Mouse (Mus musculus) stomach, postnatal 0 days (tissue): ENCODE data around the gene Ryr2. TPM values are rescaled to one million over a fixed set of nuclear protein-coding genes. Genes with fewer than 3 reads are reported as not detected.

Experiments used
- ATAC-seq: fragments of 200-750 bp; cut with Nextera tagmentation; 2 replicates; pipeline ENCODE4 v1.8.0; 2017; ENCODE audit not compliant: low FRiP score, low TSS enrichment
- DNase-seq: peaks from one replicate; pipeline ENCODE4 v3.0.0-alpha.2; 2016; ENCODE audit warnings: low spot score
- H3K27ac ChIP-seq: fragments of 300-500 bp; sonication (generic); replicated peaks from 2 replicates; pipeline ENCODE4 v1.5.1; 2014; ENCODE audit warnings: mild to moderate bottlenecking, control low read depth
- H3K27me3 ChIP-seq: fragments of 300-500 bp; sonication (generic); 2 replicates; pipeline ENCODE4 v1.6.1; 2014; ENCODE audit warnings: low read length; ENCODE audit not compliant: control insufficient read depth, insufficient read depth
- H3K36me3 ChIP-seq: fragments of 300-500 bp; sonication (generic); 2 replicates; pipeline ENCODE4 v1.6.1; 2014; ENCODE audit warnings: low read length, mixed read lengths; ENCODE audit not compliant: control insufficient read depth, insufficient read depth
- H3K4me1 ChIP-seq: fragments of 300-500 bp; sonication (generic); replicated peaks from 2 replicates; pipeline ENCODE4 v1.6.1; 2014; ENCODE audit warnings: antibody characterized with exemption; ENCODE audit not compliant: control insufficient read depth, insufficient read depth
- H3K4me2 ChIP-seq: fragments of 300-500 bp; sonication (generic); replicated peaks from 2 replicates; pipeline ENCODE4 v1.6.1; 2014; ENCODE audit warnings: low read depth, mild to moderate bottlenecking, control low read depth, moderate library complexity
- H3K4me3 ChIP-seq: fragments of 300-500 bp; sonication (generic); 2 replicates; pipeline ENCODE4 v1.5.1; 2014; ENCODE audit warnings: low read depth, low read length, control low read depth
- H3K9ac ChIP-seq: fragments of 300-500 bp; sonication (generic); 2 replicates; pipeline ENCODE4 v1.6.1; 2014; ENCODE audit warnings: mild to moderate bottlenecking, low read length, control low read depth, mixed read lengths
- H3K9me3 ChIP-seq: fragments of 300-500 bp; sonication (generic); 2 replicates; pipeline ENCODE4 v1.6.1; 2016; ENCODE audit warnings: low read length; ENCODE audit not compliant: control insufficient read depth
- CTCF ChIP-seq: IDR thresholded peaks from 2 replicates; pipeline ENCODE4 v1.5.1; 2016; ENCODE audit warnings: antibody characterized with exemption, low read depth, mild to moderate bottlenecking, moderate library complexity
- EP300 ChIP-seq: optimal IDR thresholded peaks from 2 replicates; pipeline ENCODE3; 2016; ENCODE audit warnings: antibody characterized with exemption
- WGBS: fragments of 180-500 bp; shearing (Covaris S2); extraction: QIAGEN DNeasy Blood & Tissue Kit; methylation state at CpG from one replicate; pipeline ENCODE4 v1.1.7; 2014; 5-methylcytosine and 5-hydroxymethylcytosine counted together
- polyA plus RNA-seq: library from polyadenylated mRNA; unstranded; fragments of >200 nt; fragmentation: Nextera tagmentation; extraction: Ambion mirVana; gene quantifications from 2 replicates; pipeline ENCODE4 v1.2.1, GENCODE M21; 2015

Ryr2 gene
- polyA plus RNA-seq, 1 experiment from 2014 or later: 0.61 TPM

DNA sequence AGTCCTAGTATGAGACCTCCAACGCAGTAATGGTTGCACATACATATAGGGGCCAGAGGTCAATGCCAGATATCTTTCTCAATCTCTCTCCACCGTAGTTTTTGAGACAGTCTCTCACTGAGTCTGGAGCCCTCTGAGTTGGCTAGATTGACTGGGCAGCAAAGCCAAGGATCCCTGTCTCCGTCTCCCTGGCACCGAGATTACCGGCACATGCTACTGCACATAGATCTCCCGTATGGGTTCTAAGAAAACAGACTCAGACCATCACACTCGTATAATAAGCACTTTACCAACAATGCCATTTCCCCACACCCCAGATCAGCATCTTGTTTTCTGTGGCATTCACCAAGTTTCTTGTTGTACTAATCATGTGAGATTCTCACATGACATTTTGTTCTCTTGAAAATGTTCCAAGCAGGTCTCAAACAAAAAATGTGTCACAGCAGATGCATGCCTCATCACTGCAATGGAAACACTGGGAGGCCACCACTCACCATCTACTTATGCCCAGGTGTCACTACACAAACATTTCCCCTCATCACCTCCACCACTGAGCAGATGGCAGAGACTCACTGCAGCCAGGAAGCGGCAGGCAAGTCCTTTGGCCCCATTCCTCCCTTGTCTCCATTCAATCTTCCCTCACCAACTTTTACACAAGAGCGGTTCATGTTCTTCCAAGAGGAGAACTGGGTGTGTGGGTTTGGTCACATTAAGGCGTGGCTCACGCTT lies 14.2 kb downstream of the Ryr2 start:
- Histone ChIP-seq H3K4me3 (no peak overlapping the region), H3K9me3 (no peaks in the 10 kb centered on the region), H3K9ac (no peak overlapping the region), H3K4me2 (no peak overlapping the region), H3K27me3 (no peaks in the 10 kb centered on the region), H3K27ac (no peak overlapping the region), H3K36me3 (no peaks in the 10 kb centered on the region), H3K4me1 (no peaks in the 10 kb centered on the region)
- WGBS: 86% methylated on average over 11 of the region's 11 CpGs
- DNase-seq (no peak), ATAC-seq (no peak)
- TF ChIP-seq EP300 (no peak), CTCF (no peak)

DNA sequence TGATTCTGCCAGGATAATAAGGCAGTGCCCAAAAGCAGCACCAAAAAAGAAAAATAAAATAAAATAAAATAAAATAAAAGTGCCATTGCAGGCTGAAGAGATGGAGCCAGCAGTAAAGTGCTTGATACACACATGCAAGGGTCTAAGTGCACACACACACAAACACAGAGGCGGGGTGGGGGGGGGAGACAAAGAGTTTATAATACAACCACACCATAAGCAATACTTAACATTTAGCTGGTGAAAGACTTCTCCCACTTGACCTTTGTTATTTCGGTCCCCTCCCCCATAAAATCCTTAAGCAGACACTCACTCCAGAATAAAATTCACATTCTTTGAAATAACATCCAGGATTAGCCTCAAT lies 22.7 kb downstream of the Ryr2 start:
- no peaks in the 10 kb centered on the region for H3K9me3 ChIP-seq
- DNase-seq (no peak), ATAC-seq (no peak)
- no peaks in the 10 kb centered on the region for H3K36me3 ChIP-seq
- H3K4me3 ChIP-seq: no peak overlapping the region
- H3K4me1 ChIP-seq: no peaks in the 10 kb centered on the region
- TF ChIP-seq EP300: no peak
- TF ChIP-seq CTCF: no peak
- H3K9ac ChIP-seq: no peak overlapping the region
- WGBS: 78% methylated on average over 2 of the region's 2 CpGs
- H3K27me3 ChIP-seq: no peaks in the 10 kb centered on the region
- no peak overlapping the region for H3K27ac ChIP-seq
- H3K4me2 ChIP-seq: no peak overlapping the region

GRCm38 (mm10) chr13:12083443-12084111 lies 23.2 kb downstream of the Ryr2 start:
- no peak for DNase-seq
- no peak overlapping the region for H3K9ac ChIP-seq
- no peaks in the 10 kb centered on the region for H3K27me3 ChIP-seq
- no peak for TF ChIP-seq CTCF
- peak; percentile 37 for TF ChIP-seq EP300
- no peaks in the 10 kb centered on the region for H3K9me3 ChIP-seq
- H3K4me2 ChIP-seq: no peak overlapping the region
- H3K36me3 ChIP-seq: no peaks in the 10 kb centered on the region
- no peak overlapping the region for H3K27ac ChIP-seq
- no peak overlapping the region for H3K4me3 ChIP-seq
- 32% methylated on average over 10 of the region's 10 CpGs for WGBS
- no peaks in the 10 kb centered on the region for H3K4me1 ChIP-seq
- ATAC-seq: no peak; the same call in 1 of the 2 replicates

- H3K9me3 ChIP-seq: no peaks in the 10 kb centered on the region
- no peak overlapping the region for H3K27ac ChIP-seq
- DNase-seq: no peak
- no peaks in the 10 kb centered on the region for H3K27me3 ChIP-seq
- no peak overlapping the region for H3K9ac ChIP-seq
- H3K36me3 ChIP-seq: no peaks in the 10 kb centered on the region
- no peaks in the 10 kb centered on the region for H3K4me1 ChIP-seq
- no peak for ATAC-seq
- TF ChIP-seq CTCF: no peak
- TF ChIP-seq EP300: no peak
- H3K4me3 ChIP-seq: no peak overlapping the region
- 75% methylated on average over 4 of the region's 4 CpGs for WGBS
- H3K4me2 ChIP-seq: no peak overlapping the region
Measured at GRCm38 (mm10) chr13:12080590-12080989, 26.2 kb downstream of the Ryr2 start.

- Histone ChIP-seq H3K4me1 (no peaks in the 10 kb centered on the region), H3K27ac (no peak overlapping the region), H3K27me3 (no peaks in the 10 kb centered on the region), H3K9ac (no peak overlapping the region), H3K4me2 (no peak overlapping the region), H3K9me3 (no peaks in the 10 kb centered on the region), H3K36me3 (no peaks in the 10 kb centered on the region), H3K4me3 (no peak overlapping the region)
- TF ChIP-seq EP300: no peak
- TF ChIP-seq CTCF: no peak
- 71% methylated on average over 4 of the region's 4 CpGs for WGBS
- no peak for ATAC-seq
- no peak for DNase-seq
Measured at GRCm38 (mm10) chr13:12079536-12079935, 27.2 kb downstream of the Ryr2 start.

- H3K9ac ChIP-seq: no peak overlapping the region
- TF ChIP-seq CTCF (no peak), EP300 (no peak)
- H3K9me3 ChIP-seq: no peaks in the 10 kb centered on the region
- no peaks in the 10 kb centered on the region for H3K27me3 ChIP-seq
- ATAC-seq (no peak), DNase-seq (no peak)
- 90% methylated on average over 6 of the region's 6 CpGs for WGBS
- H3K4me3 ChIP-seq: no peak overlapping the region
- no peaks in the 10 kb centered on the region for H3K4me1 ChIP-seq
- H3K27ac ChIP-seq: no peak overlapping the region
- H3K36me3 ChIP-seq: no peaks in the 10 kb centered on the region
- H3K4me2 ChIP-seq: no peak overlapping the region
Measured at GRCm38 (mm10) chr13:12074897-12075296, 31.8 kb downstream of the Ryr2 start.
